Mouse (Mus musculus) liver, adult 2 months (tissue): ENCODE data around the gene Lmf1.

ENCODE experiments used
- CTCF ChIP-seq: fragments of 200-500 bp; IDR thresholded peaks from 2 replicates; pipeline ENCODE4 v1.5.1; 2011; ENCODE audit warnings: low read depth, low read length, control low read depth
- POLR2A ChIP-seq: fragments of 200-500 bp; IDR thresholded peaks from 2 replicates; pipeline ENCODE4 v1.6.1; 2011; ENCODE audit warnings: low read length, control low read depth; ENCODE audit not compliant: insufficient read depth; ENCODE audit errors: extremely low read depth

- TF ChIP-seq POLR2A (no peak), CTCF (no peak)
Observed at GRCm38 (mm10) chr17:25672982-25673381, 94.1 kb downstream of the Lmf1 start.
